Mouse (Mus musculus) heart, adult 8-10 months (tissue): ENCODE results near the gene Olfr1163. TPM values are rescaled to one million over a fixed set of nuclear protein-coding genes. Genes with fewer than 3 reads are reported as not detected.
"Not testable (repeated sequence)": the region's sequence is repeated elsewhere in the genome, so short reads cannot be mapped to it uniquely, and the experiment has no call there.

Source experiments
- DNase-seq: peaks from one replicate; pipeline ENCODE4 v3.0.0; 2022; ENCODE audit warnings: low spot score
- total RNA-seq, 4 experiments: library from RNA; stranded (reverse); gene quantifications; 2 replicates each; pipeline ENCODE4 v1.2.4; 2022

Olfr1163 gene
- total RNA-seq = not detected

GRCm38 (mm10) chr2:88071730-88072129 is at the start of gene Olfr1163:
Gene Olfr1163, minus strand, starts transcription at chr2:88071830.
- no peak for DNase-seq

- DNase-seq = no peak
These were observed 22.2 kb upstream of the Olfr1163 start, which contains the start of gene Olfr1164 for GRCm38 (mm10) chr2:88093866-88094265. Gene Olfr1164, minus strand, starts transcription at chr2:88093966.

- no peak for DNase-seq
These were observed 8.0 kb downstream of the Olfr1163 start for GRCm38 (mm10) chr2:88063587-88063986.

- no peak for DNase-seq
These were observed 20.6 kb downstream of the Olfr1163 start, which contains the start of gene Olfr1162 for GRCm38 (mm10) chr2:88051029-88051428. Gene Olfr1162, minus strand, starts transcription at chr2:88051129.

GRCm38 (mm10) chr2:88037599-88037998 is 34.0 kb downstream of the Olfr1163 start, which contains the start of gene Olfr73:
Gene Olfr73, minus strand, starts transcription at chr2:88037699.
- no peak for DNase-seq

- not testable (repeated sequence) for DNase-seq
These were observed 49.2 kb downstream of the Olfr1163 start, which contains the start of gene Olfr1161 for GRCm38 (mm10) chr2:88022474-88022873. Gene Olfr1161, plus strand, starts transcription at chr2:88022774.

Other genes with a start within 250 kb of the Olfr1163 start
- gene Olfr1148, start 241.3 kb downstream of the Olfr1163 start, total RNA-seq = not detected
- not detected for gene Olfr1150-ps1, start 227.8 kb downstream of the Olfr1163 start, total RNA-seq
- not detected for gene Olfr1151, start 216.0 kb downstream of the Olfr1163 start, total RNA-seq
- not detected for gene Olfr1152, start 205.3 kb downstream of the Olfr1163 start, total RNA-seq
- gene Olfr1153, start 176.9 kb downstream of the Olfr1163 start, total RNA-seq = not detected
- gene Olfr1154, start 166.7 kb downstream of the Olfr1163 start, total RNA-seq = not detected
- not detected for gene Olfr1155, start 126.7 kb downstream of the Olfr1163 start, total RNA-seq
- gene Olfr1156, start 118.7 kb downstream of the Olfr1163 start, total RNA-seq = not detected
- not detected for gene Olfr1157, start 103.5 kb downstream of the Olfr1163 start, total RNA-seq
- not detected for gene Olfr74, start 97.2 kb downstream of the Olfr1163 start, total RNA-seq
- gene Olfr1158, start 81.7 kb downstream of the Olfr1163 start, total RNA-seq = not detected
- gene Olfr1160, start 63.6 kb downstream of the Olfr1163 start, total RNA-seq = not detected
- not detected for gene Olfr1161, start 49.1 kb downstream of the Olfr1163 start, total RNA-seq
- gene Olfr73, start 34.1 kb downstream of the Olfr1163 start, total RNA-seq = not detected
- gene Olfr1162, start 20.7 kb downstream of the Olfr1163 start, total RNA-seq = not detected
- gene Olfr1164, start 22.1 kb upstream of the Olfr1163 start, total RNA-seq = not detected
- not detected for gene Olfr1166, start 56.4 kb upstream of the Olfr1163 start, total RNA-seq
- gene Olfr1167, start 83.4 kb upstream of the Olfr1163 start, total RNA-seq = not detected
- gene Olfr1168, start 110.0 kb upstream of the Olfr1163 start, total RNA-seq = not detected
- gene Olfr1170, start 156.5 kb upstream of the Olfr1163 start, total RNA-seq = not detected
- gene Olfr1173, start 208.0 kb upstream of the Olfr1163 start, total RNA-seq = not detected
- gene Olfr1174-ps, start 243.3 kb upstream of the Olfr1163 start, total RNA-seq = not detected